Mouse (Mus musculus) testis, adult 2 months (tissue): ENCODE measurements around the gene Ccpg1.

Experiments
- CTCF ChIP-seq: fragments of 200-500 bp; IDR thresholded peaks from 2 replicates; pipeline ENCODE4 v1.5.1; 2012; ENCODE audit warnings: low read depth, mild to moderate bottlenecking, inconsistent platforms, low read length, moderate library complexity; ENCODE audit not compliant: control insufficient read depth, insufficient read depth, insufficient replicate concordance
- POLR2A ChIP-seq: fragments of 200-500 bp; IDR thresholded peaks from 2 replicates; pipeline ENCODE4 v1.6.1; 2012; ENCODE audit warnings: low read depth, mild to moderate bottlenecking, inconsistent platforms, low read length, moderate library complexity; ENCODE audit not compliant: control insufficient read depth

GRCm38 (mm10) chr9:72944286-72944685 lies 40.9 kb upstream of the Ccpg1 start:
- TF ChIP-seq CTCF (no peak), POLR2A (no peak)
